Mouse (Mus musculus): ENCODE data around the gene Zgrf1. TPM values are rescaled to one million over a fixed set of nuclear protein-coding genes. Genes with fewer than 3 reads are reported as not detected.

The Zgrf1 gene
- 4.2 TPM for polyA plus RNA-seq (2017; shearing (Covaris generic))

DNA sequence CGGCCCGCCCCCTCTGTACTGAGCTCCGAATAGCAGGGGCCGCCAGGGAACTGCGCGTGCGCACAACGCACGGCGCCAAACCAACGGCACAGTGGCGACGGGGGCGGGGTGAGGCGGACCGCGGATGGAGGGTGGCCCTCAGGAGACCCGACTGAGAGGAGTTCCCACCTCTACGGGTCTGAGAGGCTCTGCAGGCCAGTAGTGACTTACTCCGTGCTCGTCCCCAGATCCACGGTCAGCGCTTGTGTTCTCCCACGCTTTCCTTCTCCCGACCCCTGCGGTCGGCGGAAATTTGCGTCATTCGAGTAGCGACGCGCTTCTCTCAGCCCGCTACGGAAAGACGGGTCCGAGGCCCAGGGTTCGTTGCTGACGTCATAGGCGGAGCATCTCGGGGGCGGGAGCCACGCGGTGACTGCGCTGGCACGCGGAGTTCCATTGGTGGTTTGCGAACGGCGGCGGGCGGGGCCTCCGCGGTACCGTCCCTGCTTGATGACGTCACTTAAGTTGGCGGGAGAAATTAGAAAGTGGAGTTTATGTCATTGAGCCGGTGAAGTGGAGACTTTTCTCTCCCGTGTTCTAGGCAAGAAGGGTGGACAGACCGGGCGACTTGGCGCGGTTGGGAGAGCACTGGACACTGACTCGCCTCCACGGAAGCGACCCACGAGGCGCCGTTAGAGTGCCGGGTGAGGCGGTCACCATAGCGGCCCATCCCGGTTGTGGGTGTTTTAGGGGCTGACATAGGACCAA lies at the start of gene Zgrf1, which contains the start of gene Larp7:
Gene Zgrf1 (plus strand): TSS at position 517 of the 747 bp plus-strand sequence.
Gene Larp7 (minus strand): TSS at position 377 of the 747 bp plus-strand sequence.

DNA sequence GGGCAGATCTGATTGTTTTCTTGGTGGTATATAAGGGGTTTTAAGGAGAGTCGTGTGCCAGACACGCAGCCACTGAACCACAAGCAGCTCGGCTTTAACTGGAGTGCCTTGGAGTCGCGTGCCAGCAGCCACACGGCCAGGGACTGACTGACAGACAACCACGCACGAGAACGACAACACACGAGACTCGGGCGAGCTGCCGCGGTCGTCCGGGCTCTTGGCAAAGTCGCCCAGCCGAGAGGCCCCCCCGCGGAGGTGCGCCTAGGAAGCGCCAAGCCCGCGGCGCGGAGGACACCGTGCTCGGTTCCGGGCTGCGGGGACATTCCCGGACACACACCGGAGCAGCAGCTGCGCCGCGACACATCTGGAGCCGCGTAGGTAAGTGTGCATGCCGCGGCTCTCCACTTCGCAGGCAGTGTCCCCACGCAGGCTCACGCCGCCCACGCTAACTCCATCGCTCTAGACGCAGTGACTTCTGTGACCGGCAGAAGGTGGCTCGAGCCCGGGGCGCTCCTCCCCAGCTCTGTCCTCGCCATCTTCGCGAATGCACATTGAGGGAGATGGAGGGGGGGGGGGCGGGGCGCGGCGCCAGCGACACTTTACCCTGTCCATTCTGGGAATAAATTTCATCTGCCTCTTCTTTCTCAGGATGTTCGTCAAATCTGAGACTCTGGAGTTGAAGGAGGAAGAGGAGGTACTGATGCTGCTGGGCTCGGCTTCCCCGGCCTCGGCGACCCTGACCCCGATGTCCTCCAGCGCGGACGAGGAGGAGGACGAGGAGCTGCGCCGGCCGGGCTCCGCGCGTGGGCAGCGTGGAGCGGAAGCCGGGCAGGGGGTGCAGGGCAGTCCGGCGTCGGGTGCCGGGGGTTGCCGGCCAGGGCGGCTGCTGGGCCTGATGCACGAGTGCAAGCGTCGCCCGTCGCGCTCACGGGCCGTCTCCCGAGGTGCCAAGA lies 80.1 kb downstream of the Zgrf1 start, which contains the start of gene Neurog2:
Gene Neurog2 (plus strand): TSS at position 56 of the 953 bp plus-strand sequence.

Other genes starting within 250 kb of the Zgrf1 start
- gene Ank2, start 54.1 kb upstream of the Zgrf1 start, polyA plus RNA-seq (2017; shearing (Covaris generic)): 0.57 TPM
- 50.4 TPM for gene Larp7, start 140 bp upstream of the Zgrf1 start, polyA plus RNA-seq (2017; shearing (Covaris generic))
- not detected for gene Neurog2, start 79.6 kb downstream of the Zgrf1 start, polyA plus RNA-seq (2017; shearing (Covaris generic))
- 1.2 TPM for gene Alpk1, start 227.0 kb downstream of the Zgrf1 start, polyA plus RNA-seq (2017; shearing (Covaris generic))
- 0.30 TPM for gene Tifa, start 236.3 kb downstream of the Zgrf1 start, polyA plus RNA-seq (2017; shearing (Covaris generic))